Mouse (Mus musculus): Measurements from ENCODE around the gene Slc4a8. TPM values are rescaled to one million over a fixed set of nuclear protein-coding genes. Genes with fewer than 3 reads are reported as not detected.

Gene Slc4a8
- polyA plus RNA-seq (2015; fragmentation: Nextera tagmentation; extraction: Ambion mirVana): 26.7 and 28.3 TPM in 2 replicates

DNA sequence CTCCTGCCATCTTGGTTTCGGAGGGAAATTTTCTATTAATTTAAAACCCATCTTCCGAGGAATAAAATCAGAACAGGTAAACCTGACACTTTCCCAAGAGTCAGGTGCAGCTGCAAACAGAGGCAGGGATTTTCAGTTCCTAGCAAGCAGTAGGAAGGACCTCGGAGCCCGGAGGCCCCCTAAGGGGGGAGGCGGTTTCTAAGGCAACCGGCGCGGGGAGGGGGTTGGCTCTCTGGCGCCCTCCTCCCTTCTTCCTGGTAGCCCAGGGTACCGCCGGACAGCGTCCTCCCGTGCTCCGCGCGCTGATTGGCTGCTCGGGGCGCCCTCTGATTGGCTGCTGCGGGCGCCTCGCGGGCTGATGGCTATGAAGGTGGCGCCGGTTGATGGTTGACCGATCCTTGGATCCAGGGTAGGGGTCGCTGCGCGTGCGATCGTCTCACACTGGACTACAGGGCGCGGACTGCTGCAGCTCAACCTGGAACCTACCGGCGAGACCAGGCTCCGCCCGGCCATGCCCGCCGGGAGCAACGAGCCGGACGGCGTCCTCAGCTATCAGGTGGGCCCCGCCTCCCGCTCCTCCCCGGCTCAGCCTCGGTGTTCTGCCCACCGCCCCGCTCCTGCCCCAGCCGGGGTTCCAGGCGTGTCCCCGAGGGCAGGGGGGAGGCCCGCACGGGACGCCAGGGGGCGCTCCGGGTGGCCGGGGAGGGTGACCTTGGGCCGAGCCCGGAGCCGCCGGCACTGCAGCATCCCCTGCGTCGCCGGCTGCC lies at the start of gene Slc4a8:
Gene Slc4a8 (plus strand): TSS at position 329 of the 767 bp plus-strand sequence.

DNA sequence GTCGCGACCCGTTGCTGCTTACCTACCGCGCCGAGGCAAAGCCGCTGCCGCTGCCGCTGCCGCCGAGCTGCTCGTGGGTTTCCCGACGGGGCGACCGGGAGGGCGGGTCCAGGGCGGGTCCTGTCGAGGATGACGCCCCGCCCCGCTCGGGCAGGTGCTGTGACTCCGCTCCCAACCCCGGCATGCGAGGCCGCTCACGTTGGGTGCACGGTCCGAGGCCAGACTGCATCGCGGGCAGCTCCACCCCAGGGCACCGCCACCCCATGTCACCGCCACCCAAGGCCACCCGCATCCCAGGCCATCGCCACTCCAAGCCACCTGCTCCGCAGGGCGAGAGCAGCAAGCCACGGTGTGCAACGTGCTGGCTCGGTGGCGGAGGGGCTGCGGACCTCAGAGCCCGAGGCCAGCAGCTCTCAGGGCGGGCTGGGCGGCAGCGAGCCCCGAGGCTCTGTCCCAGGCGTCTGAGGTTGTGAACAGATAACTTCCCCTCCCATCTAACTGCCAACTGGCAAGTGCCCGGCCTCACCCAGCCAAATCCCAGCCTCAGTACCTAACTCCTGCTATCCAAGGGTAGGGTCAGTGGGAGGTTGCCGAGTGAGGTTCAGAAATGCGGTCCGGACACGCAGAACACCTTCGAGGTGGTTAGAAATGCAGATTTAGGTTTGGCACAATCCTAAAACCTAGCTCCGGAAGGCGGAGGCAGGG lies 32.1 kb upstream of the Slc4a8 start, which contains the start of gene Galnt6:
Gene Galnt6 (minus strand): TSS at position 96 of the 705 bp plus-strand sequence.

DNA sequence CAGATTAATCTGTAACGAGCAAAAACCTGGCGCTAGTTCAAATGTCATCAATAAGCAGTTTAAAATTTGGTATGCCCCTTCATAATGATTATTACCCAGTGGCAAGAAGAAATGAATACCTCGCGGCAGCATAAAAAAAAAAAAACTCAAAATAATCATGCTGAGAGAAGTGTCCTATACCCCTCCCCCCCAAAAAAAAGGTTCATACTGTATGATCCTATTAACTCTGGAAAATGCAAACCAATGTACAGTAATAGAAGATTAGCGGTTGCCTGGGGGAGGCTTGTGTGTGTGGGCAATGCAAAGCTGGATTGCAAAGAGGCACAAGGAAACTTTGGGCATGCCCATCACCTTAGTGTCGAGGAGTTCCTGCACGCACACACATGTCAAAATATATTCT lies 108.0 kb downstream of the Slc4a8 start, which contains the start of gene Scn8a:
Gene Scn8a (plus strand): TSS at position 301 of the 400 bp plus-strand sequence.

Other genes starting within 250 kb of the Slc4a8 start
- gene Tfcp2, start 209.7 kb upstream of the Slc4a8 start, polyA plus RNA-seq (2015; fragmentation: Nextera tagmentation; extraction: Ambion mirVana): 27.6 and 30.8 TPM in 2 replicates
- 32.2 and 33.4 TPM in 2 replicates for gene Pou6f1, start 161.8 kb upstream of the Slc4a8 start, polyA plus RNA-seq (2015; fragmentation: Nextera tagmentation; extraction: Ambion mirVana)
- 149 and 155 TPM in 2 replicates for gene Dazap2, start 146.4 kb upstream of the Slc4a8 start, polyA plus RNA-seq (2015; fragmentation: Nextera tagmentation; extraction: Ambion mirVana)
- gene Smagp, start 124.8 kb upstream of the Slc4a8 start, polyA plus RNA-seq (2015; fragmentation: Nextera tagmentation; extraction: Ambion mirVana): 4.0 and 5.0 TPM in 2 replicates
- 2.3 and 2.4 TPM in 2 replicates for gene Bin2, start 92.2 kb upstream of the Slc4a8 start, polyA plus RNA-seq (2015; fragmentation: Nextera tagmentation; extraction: Ambion mirVana)
- 3.2 and 3.4 TPM in 2 replicates for gene Cela1, start 73.8 kb upstream of the Slc4a8 start, polyA plus RNA-seq (2015; fragmentation: Nextera tagmentation; extraction: Ambion mirVana)
- gene Galnt6, start 32.4 kb upstream of the Slc4a8 start, polyA plus RNA-seq (2015; fragmentation: Nextera tagmentation; extraction: Ambion mirVana): 0.89 and 1.4 TPM in 2 replicates
- gene Scn8a, start 108.1 kb downstream of the Slc4a8 start, polyA plus RNA-seq (2015; fragmentation: Nextera tagmentation; extraction: Ambion mirVana): 35.1 and 41.9 TPM in 2 replicates

Data from neural tube, postnatal 0 days (tissue).